Mouse (Mus musculus): ENCODE measurements at regions not wholly inside any gene's neighbourhood (a gene's known extent, or its start where the extent isn't known, plus 50 kb on each side); places are given as distances from the start of the nearest gene placed in this dataset.

DNA sequence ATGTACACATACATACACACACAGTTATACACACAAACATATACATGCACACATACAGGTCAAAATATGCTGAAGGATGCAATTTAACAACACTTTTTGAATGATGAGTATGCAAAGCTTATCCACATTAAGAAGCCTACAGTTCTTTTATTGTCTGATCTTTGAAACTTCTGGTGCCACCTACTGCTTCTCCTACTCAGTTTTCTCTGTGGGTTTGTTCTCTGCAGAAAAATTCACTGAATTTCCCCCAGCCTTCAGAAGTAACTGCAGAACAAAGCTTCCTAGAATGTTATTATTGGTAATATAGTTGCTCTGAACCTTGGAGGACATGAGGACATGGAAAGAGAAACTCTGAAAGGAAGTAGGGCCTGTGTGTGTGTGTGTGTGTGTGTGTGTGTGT, 233.1 kb upstream of the Zpld1 start:
- DNase-seq (ENCODE audit: low spot score) (no peak), ATAC-seq (ENCODE audit: low FRiP score) (no peak)
- no peaks in the 10 kb centered on the region for H3K27me3 ChIP-seq (ENCODE audit: insufficient read depth, low read length)
- H3K4me1 ChIP-seq (ENCODE audit: insufficient read depth, low read length) = no peaks in the 10 kb centered on the region
- TF ChIP-seq CTCF (IDR thresholded peaks at IDR 0.05) = no peak
- no peak overlapping the region for H3K4me2 ChIP-seq (ENCODE audit: low read depth, low read length, poor library complexity, severe bottlenecking)
- no peak overlapping the region for H3K9ac ChIP-seq (replicated peaks; ENCODE audit: low read length, poor library complexity, severe bottlenecking)
- no peak overlapping the region for H3K27ac ChIP-seq (ENCODE audit: low read depth, low read length)
- no peaks in the 10 kb centered on the region for H3K9me3 ChIP-seq (ENCODE audit: low read length)
- H3K4me3 ChIP-seq (ENCODE audit: low read depth, low read length) = no peak overlapping the region
- no peaks in the 10 kb centered on the region for H3K36me3 ChIP-seq (ENCODE audit: insufficient read depth, low read length)

DNA sequence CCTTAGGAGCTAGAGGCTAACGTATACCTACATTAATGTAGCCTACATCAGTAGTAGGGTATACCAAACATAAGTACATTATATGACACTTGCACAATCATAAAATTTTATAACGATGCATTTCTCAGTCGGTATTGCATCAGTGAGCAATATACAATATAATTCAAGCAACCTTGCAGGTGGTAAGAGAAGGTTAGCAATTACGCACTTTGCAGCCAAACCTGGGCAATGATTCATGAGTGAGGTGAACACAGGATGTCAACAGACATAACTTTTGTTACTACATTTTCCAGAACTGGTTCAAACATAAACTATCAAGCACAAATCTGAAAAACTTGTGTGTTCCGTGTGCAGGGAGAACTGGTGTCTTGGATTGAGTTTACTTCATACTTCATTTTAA, 229.9 kb upstream of the Zpld1 start:
- Histone ChIP-seq H3K9me3 (ENCODE audit: low read length) (no peaks in the 10 kb centered on the region), H3K36me3 (ENCODE audit: insufficient read depth, low read length) (no peaks in the 10 kb centered on the region), H3K27me3 (ENCODE audit: insufficient read depth, low read length) (no peaks in the 10 kb centered on the region), H3K4me3 (ENCODE audit: low read depth, low read length) (no peak overlapping the region), H3K4me2 (ENCODE audit: low read depth, low read length, poor library complexity, severe bottlenecking) (no peak overlapping the region), H3K9ac (replicated peaks; ENCODE audit: low read length, poor library complexity, severe bottlenecking) (no peak overlapping the region), H3K4me1 (ENCODE audit: insufficient read depth, low read length) (no peaks in the 10 kb centered on the region), H3K27ac (ENCODE audit: low read depth, low read length) (no peak overlapping the region)
- no peak for TF ChIP-seq CTCF (IDR thresholded peaks at IDR 0.05)
- 95% methylated on average over 5 of the region's 5 CpGs for WGBS
- no peak for ATAC-seq (ENCODE audit: low FRiP score)
- DNase-seq (ENCODE audit: low spot score) = no peak

DNA sequence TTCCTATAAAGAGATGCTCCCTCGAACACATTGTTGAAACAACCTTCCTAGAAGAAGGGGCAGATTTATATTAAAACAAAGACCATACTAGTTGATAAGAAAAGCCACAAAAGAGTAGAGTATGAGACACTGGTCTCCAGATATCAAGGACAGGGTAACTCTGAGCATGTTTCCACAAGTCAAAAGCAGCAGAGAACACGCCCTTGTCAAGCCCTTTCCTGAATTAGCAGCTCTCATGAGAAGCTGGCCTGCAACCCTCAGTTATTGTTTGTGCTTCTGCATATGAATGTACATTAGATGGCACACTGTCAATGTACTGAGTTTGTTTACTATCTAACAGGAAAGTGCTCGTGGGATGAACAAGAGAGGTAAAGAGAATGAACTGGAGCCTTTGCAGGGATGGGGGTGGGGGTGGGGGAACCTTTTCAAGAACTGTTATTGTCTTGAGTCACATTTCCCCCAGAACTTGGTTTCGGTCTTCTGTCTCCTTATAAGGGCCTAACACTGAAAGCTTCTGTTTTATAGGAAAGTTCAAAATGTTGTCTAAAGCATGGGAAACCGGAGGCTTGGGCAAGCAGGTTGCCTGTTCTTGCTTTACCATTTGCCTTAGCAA, 228.6 kb upstream of the Zpld1 start:
- no peaks in the 10 kb centered on the region for H3K27me3 ChIP-seq (ENCODE audit: insufficient read depth, low read length)
- no peak for TF ChIP-seq CTCF (IDR thresholded peaks at IDR 0.05)
- no peak overlapping the region for H3K27ac ChIP-seq (ENCODE audit: low read depth, low read length)
- no peak for DNase-seq (ENCODE audit: low spot score)
- H3K36me3 ChIP-seq (ENCODE audit: insufficient read depth, low read length) = no peaks in the 10 kb centered on the region
- H3K4me1 ChIP-seq (ENCODE audit: insufficient read depth, low read length) = no peaks in the 10 kb centered on the region
- no peak overlapping the region for H3K4me3 ChIP-seq (ENCODE audit: low read depth, low read length)
- ATAC-seq (ENCODE audit: low FRiP score) = no peak
- no peak overlapping the region for H3K4me2 ChIP-seq (ENCODE audit: low read depth, low read length, poor library complexity, severe bottlenecking)
- no peaks in the 10 kb centered on the region for H3K9me3 ChIP-seq (ENCODE audit: low read length)
- 74% methylated on average over 5 of the region's 5 CpGs for WGBS
- H3K9ac ChIP-seq (replicated peaks; ENCODE audit: low read length, poor library complexity, severe bottlenecking) = no peak overlapping the region

DNA sequence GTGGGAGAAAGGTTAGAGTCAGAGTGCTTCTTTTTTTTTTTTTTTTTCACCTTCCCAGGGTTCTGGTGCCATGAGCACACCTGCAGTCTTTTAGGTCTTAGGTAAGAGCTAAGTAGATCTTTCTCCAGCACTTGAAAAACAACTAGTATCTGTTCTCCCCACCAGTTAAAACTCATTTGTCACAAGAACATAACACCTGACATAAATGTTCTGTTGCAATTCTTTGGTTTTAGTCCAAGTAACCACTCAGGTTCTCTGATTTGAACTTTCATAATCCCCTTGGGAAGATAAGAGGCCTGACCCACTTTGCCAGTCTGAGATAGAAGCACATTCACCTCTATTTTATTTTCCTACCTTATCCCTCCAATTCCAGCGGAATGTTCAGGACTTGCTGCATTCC, 225.5 kb upstream of the Zpld1 start:
- no peak for TF ChIP-seq CTCF (IDR thresholded peaks at IDR 0.05)
- WGBS = 97% methylated on average over 1 of the region's 1 CpGs

DNA sequence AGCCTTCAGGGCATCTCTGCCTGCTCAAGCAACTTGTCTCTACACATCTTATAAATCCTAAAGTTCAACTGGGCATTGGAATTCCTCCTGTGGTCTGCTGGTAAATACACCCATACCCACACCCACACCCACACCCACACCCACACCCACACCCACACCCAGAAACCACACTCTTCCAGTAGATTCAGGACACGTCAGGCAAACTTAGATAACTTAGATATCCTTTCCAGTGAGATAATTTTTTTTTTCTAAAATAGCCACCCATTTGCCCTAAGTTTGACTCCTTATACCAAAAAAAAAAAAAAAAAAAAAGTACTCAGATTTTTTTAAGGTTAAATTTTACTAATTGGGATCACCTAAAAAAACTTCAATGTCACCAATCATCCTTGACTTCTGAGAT, 224.5 kb upstream of the Zpld1 start:
- TF ChIP-seq CTCF (IDR thresholded peaks at IDR 0.05) = no peak
- WGBS = 83% methylated on average over 1 of the region's 1 CpGs

More for the DNA sequence above, 225.5 kb upstream of the Zpld1 start:
- H3K4me1 ChIP-seq (ENCODE audit: insufficient read depth, low read length) = no peaks in the 10 kb centered on the region
- H3K27ac ChIP-seq (ENCODE audit: low read depth, low read length) = no peak overlapping the region
- H3K4me2 ChIP-seq (ENCODE audit: low read depth, low read length, poor library complexity, severe bottlenecking) = no peak overlapping the region
- ATAC-seq (ENCODE audit: low FRiP score) (no peak), DNase-seq (ENCODE audit: low spot score) (no peak)
- H3K9ac ChIP-seq (replicated peaks; ENCODE audit: low read length, poor library complexity, severe bottlenecking) = no peak overlapping the region
- no peaks in the 10 kb centered on the region for H3K36me3 ChIP-seq (ENCODE audit: insufficient read depth, low read length)
- no peaks in the 10 kb centered on the region for H3K9me3 ChIP-seq (ENCODE audit: low read length)
- H3K27me3 ChIP-seq (ENCODE audit: insufficient read depth, low read length) = no peaks in the 10 kb centered on the region
- H3K4me3 ChIP-seq (ENCODE audit: low read depth, low read length) = no peak overlapping the region

DNA sequence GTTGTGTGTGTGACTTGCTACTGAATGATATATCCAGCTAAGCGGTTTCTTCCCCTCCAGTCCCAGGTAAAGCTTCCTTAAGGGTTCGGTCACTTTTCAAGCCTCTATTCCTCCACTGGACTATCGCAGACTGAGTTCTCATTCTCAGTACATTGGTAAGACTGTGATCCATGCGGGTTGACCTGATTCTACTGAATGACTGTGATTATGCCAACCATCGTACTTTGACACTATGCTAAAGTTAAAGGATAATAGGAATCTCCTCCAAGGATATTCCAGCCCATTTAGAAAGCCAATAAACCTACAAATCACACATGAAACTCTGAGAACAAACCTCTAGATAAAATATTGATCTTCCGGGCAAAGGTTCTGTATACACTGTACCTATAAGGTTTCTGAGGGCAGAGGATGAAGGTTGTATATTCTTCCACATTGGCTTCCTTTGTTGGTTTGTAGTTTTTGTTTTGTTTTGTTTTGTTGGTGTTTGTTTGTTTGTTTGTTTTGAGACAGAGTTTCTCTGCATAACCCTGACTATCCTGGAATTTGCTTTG, 223.7 kb upstream of the Zpld1 start:
- ATAC-seq (ENCODE audit: low FRiP score) (no peak), DNase-seq (ENCODE audit: low spot score) (no peak)
- Histone ChIP-seq H3K9ac (replicated peaks; ENCODE audit: low read length, poor library complexity, severe bottlenecking) (no peak overlapping the region), H3K27ac (ENCODE audit: low read depth, low read length) (no peak overlapping the region), H3K4me2 (ENCODE audit: low read depth, low read length, poor library complexity, severe bottlenecking) (no peak overlapping the region), H3K4me1 (ENCODE audit: insufficient read depth, low read length) (no peaks in the 10 kb centered on the region), H3K9me3 (ENCODE audit: low read length) (no peaks in the 10 kb centered on the region), H3K36me3 (ENCODE audit: insufficient read depth, low read length) (no peaks in the 10 kb centered on the region), H3K27me3 (ENCODE audit: insufficient read depth, low read length) (no peaks in the 10 kb centered on the region), H3K4me3 (ENCODE audit: low read depth, low read length) (no peak overlapping the region)
- TF ChIP-seq CTCF (IDR thresholded peaks at IDR 0.05) = no peak
- 96% methylated on average over 6 of the region's 6 CpGs for WGBS

More for the DNA sequence above, 224.5 kb upstream of the Zpld1 start:
- DNase-seq (ENCODE audit: low spot score) = no peak
- H3K36me3 ChIP-seq (ENCODE audit: insufficient read depth, low read length) = no peaks in the 10 kb centered on the region
- no peak overlapping the region for H3K4me3 ChIP-seq (ENCODE audit: low read depth, low read length)
- H3K27ac ChIP-seq (ENCODE audit: low read depth, low read length) = no peak overlapping the region
- H3K27me3 ChIP-seq (ENCODE audit: insufficient read depth, low read length) = no peaks in the 10 kb centered on the region
- no peak for ATAC-seq (ENCODE audit: low FRiP score)
- H3K9ac ChIP-seq (replicated peaks; ENCODE audit: low read length, poor library complexity, severe bottlenecking) = no peak overlapping the region
- H3K9me3 ChIP-seq (ENCODE audit: low read length) = no peaks in the 10 kb centered on the region
- no peaks in the 10 kb centered on the region for H3K4me1 ChIP-seq (ENCODE audit: insufficient read depth, low read length)
- H3K4me2 ChIP-seq (ENCODE audit: low read depth, low read length, poor library complexity, severe bottlenecking) = no peak overlapping the region
